Mouse (Mus musculus) neutrophil, adult 65 days (primary cell): ENCODE data around the gene Chid1. TPM values are rescaled to one million over a fixed set of nuclear protein-coding genes. Genes with fewer than 3 reads are reported as not detected.

Experiments used
- total RNA-seq: library from RNA; stranded (reverse); gene quantifications from 2 replicates; pipeline ENCODE4 v1.2.4, GENCODE M21; 2023

Chid1 gene
- 16.3 and 17.7 TPM in 2 replicates for total RNA-seq

DNA sequence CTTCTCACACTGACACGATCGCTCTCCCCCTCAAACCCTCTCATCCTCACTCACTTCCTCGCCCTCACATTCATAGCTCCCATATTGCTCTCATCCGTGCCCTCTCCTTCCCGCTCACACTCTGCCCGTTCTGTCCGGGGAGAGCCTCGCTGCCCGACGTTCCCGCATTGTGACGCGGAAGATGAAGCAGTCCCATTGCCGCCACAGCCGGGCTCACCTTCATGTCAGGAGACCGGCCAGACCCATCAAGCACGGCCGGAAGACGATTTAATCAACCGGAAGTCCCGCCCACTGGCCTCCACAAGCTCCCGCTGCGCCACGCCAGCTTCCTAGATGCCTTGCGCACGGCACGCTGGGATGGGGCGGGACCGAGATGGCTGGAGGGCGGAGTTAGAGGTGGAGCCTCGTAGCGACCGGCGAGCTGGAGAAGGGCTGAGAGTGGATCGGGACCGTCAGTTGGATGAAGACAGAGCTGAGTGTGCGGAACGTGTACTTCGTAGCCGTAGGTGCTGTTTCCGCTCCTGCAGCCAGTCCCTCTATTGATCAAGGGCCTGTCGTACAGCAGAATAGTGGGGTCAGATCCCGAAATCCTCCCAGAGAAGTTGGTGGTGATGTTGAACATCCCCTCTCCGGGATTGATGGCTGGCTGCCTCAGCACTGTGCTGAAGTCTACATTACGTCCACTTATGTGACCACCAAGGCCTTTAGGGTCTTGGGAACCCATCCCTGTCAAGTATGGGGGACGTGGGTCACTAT is at the start of gene Chid1:
Gene Chid1, minus strand, starts transcription at position 302 of the 756 bp plus-strand sequence.

DNA sequence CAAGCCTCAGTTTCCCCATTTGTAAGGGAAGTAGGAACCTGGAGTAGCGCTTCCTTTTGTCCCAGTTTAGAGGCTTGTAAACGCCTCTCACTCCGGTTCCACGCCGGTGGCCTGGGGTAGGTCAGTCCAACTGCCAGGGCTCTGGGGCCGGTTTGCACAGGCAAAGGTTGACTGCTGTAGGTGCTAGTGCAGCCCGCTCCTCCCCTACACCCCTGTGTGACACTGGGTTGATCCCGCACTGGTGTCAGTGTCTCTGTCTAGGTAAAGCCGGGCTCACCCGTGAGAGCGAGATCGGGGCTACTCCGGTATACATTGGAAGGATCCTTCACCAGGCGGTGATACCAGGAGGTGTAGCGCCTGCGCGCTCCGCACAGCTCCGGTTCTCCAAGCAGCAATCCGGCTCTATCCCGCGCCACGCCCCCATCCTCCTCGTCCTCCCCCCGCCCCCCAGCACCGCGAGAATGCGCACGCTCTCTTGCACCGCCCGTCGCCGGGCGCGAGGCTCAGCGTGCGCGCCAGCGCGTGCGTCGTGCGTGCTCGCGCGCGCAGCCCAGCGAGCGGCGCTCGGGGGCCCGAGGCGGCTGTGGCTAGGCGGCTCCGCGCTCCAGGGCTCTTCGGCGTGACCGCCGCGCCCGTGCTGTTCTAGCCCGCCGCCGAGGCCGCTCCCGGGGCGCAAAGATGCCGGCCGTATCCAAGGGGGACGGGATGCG is 22.2 kb upstream of the Chid1 start, which contains the start of gene Ap2a2:
Gene Ap2a2, plus strand, starts transcription at position 492 of the 710 bp plus-strand sequence.

GRCm38 (mm10) chr7:141475011-141475804 is 64.4 kb downstream of the Chid1 start, which contains the start of the genes Polr2l and Tspan4:
Gene Polr2l, minus strand, starts transcription at chr7:141475132.
Gene Tspan4, plus strand, starts transcription at chr7:141475240.

GRCm38 (mm10) chr7:141467230-141468030 is 72.2 kb downstream of the Chid1 start, which contains the start of gene Cd151:
Gene Cd151, plus strand, starts transcription at chr7:141467392.

GRCm38 (mm10) chr7:141460391-141461113 is 79.1 kb downstream of the Chid1 start, which contains the start of gene Cracr2b:
Gene Cracr2b, plus strand, starts transcription at chr7:141461094.

DNA sequence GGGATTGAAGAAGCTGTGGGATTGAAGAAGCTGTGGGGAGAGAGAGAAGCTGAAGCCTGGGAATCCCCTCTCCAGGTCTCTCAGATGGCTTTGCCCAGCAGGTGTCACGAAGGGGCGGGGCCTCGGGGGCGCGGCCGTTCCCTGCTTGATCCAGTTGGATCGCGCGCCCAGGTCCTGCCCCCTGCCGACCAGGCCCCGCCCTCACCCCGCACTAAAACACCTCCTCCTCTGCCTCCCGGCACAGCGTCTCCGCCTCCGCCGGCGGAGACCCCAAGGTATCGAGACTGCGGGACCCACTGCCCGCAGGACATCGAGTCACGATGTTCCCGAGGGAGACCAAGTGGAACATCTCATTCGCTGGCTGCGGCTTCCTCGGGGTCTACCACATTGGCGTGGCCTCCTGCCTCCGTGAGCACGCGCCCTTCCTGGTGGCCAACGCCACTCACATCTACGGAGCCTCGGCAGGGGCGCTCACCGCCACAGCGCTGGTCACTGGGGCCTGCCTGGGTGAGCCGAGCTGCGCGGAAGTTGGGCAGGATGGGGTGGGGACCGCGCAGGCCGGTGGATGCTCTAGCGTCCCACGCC is 84.6 kb downstream of the Chid1 start, which contains the start of gene Pnpla2:
Gene Pnpla2, plus strand, starts transcription at position 232 of the 585 bp plus-strand sequence.

DNA sequence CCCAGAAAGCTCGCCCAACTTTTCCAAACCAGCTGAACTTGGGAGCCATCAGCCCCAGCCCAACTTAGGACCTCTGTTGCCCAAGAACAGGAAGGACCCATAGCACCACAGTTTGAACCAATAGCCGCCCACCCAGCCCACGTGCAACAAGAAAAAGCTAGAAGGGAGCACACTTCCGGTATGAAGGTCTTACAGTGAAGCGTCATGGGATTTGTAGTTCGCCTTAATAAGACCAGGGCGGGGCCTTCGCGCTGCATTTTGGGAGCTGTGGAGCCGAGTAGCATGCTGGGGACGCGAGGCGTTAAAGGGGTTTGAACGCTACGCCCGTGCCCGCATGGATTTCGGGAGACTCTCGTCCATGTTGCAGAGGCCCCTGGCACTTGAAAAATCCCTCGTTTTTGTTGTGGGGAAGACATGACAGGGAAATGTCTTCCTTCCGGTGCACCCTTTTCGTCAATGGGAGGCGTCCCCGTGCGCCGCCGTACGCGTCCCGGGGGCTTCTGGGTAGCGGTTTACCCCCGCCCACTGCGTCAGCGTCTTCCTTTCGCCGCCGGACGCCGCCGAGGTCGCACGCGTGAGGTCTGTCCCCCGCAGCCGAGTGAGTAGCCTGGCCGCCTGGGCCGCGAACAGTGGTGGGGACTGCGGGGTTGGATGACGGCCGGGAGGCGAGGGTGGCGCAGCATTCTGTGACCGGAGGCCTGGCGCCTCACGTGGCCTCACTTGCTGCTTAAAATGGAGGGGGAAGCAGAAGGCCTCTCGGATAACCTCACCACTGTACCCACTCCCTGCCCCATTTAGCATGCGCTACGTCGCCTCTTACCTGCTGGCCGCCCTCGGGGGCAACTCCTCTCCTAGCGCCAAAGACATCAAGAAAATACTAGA is 92.3 kb downstream of the Chid1 start, which contains the start of gene Rplp2:
Gene Rplp2, plus strand, starts transcription at position 261 of the 882 bp plus-strand sequence.

GRCm38 (mm10) chr7:141443828-141444237 is 95.8 kb downstream of the Chid1 start, which contains the start of gene Pidd1:
Gene Pidd1, minus strand, starts transcription at chr7:141444025.

Other genes starting within 250 kb of the Chid1 start
- not detected in 2 replicates for gene Drd4, start 247.9 kb downstream of the Chid1 start, total RNA-seq
- gene Deaf1, start 212.2 kb downstream of the Chid1 start, total RNA-seq: 24.8 and 29.7 TPM in 2 replicates
- 7.0 and 7.4 TPM in 2 replicates for gene Tmem80, start 212.1 kb downstream of the Chid1 start, total RNA-seq
- 0.47 and 0.66 TPM in 2 replicates for gene Eps8l2, start 201.0 kb downstream of the Chid1 start, total RNA-seq
- gene Taldo1, start 147.7 kb downstream of the Chid1 start, total RNA-seq: 730 and 774 TPM in 2 replicates
- gene Gatd1, start 125.7 kb downstream of the Chid1 start, total RNA-seq: 15.3 and 17.2 TPM in 2 replicates
- not detected in 2 replicates for gene Cend1, start 110.4 kb downstream of the Chid1 start, total RNA-seq
- 10.3 and 12.4 TPM in 2 replicates for gene Slc25a22, start 102.0 kb downstream of the Chid1 start, total RNA-seq
- gene Pidd1, start 95.8 kb downstream of the Chid1 start, total RNA-seq: 7.9 and 11.7 TPM in 2 replicates
- gene Rplp2, start 92.5 kb downstream of the Chid1 start, total RNA-seq: 574 and 716 TPM in 2 replicates
- gene Pnpla2, start 84.7 kb downstream of the Chid1 start, total RNA-seq: 113 and 121 TPM in 2 replicates
- 5.1 and 7.2 TPM in 2 replicates for gene Cracr2b, start 78.8 kb downstream of the Chid1 start, total RNA-seq
- 9.1 and 14.0 TPM in 2 replicates for gene Cd151, start 72.5 kb downstream of the Chid1 start, total RNA-seq
- gene Polr2l, start 64.7 kb downstream of the Chid1 start, total RNA-seq: 8.3 and 8.5 TPM in 2 replicates
- 1.5 and 3.1 TPM in 2 replicates for gene Tspan4, start 64.6 kb downstream of the Chid1 start, total RNA-seq
- 76.8 and 96.1 TPM in 2 replicates for gene Ap2a2, start 22.3 kb upstream of the Chid1 start, total RNA-seq
- 0.07 and 0.16 TPM in 2 replicates for gene Muc6, start 115.5 kb upstream of the Chid1 start, total RNA-seq
- gene Muc2, start 150.5 kb upstream of the Chid1 start, total RNA-seq: 0.86 and 0.95 TPM in 2 replicates
- gene Muc5ac, start 249.1 kb upstream of the Chid1 start, total RNA-seq: not detected in 2 replicates